Mouse (Mus musculus) gastrocnemius, adult 8-10 months (tissue): ENCODE measurements around the gene Slc51b. TPM values are rescaled to one million over a fixed set of nuclear protein-coding genes. Genes with fewer than 3 reads are reported as not detected.

Experiments used
- DNase-seq, 2 experiments: peaks; one replicate each; pipeline ENCODE4 v3.0.0; 2022; ENCODE audit warnings: low spot score in 2 of 2
- total RNA-seq, 4 experiments: library from RNA; stranded (reverse); gene quantifications; 2 replicates each; pipeline ENCODE4 v1.2.4; 2022

Slc51b gene
- total RNA-seq: not detected

DNA sequence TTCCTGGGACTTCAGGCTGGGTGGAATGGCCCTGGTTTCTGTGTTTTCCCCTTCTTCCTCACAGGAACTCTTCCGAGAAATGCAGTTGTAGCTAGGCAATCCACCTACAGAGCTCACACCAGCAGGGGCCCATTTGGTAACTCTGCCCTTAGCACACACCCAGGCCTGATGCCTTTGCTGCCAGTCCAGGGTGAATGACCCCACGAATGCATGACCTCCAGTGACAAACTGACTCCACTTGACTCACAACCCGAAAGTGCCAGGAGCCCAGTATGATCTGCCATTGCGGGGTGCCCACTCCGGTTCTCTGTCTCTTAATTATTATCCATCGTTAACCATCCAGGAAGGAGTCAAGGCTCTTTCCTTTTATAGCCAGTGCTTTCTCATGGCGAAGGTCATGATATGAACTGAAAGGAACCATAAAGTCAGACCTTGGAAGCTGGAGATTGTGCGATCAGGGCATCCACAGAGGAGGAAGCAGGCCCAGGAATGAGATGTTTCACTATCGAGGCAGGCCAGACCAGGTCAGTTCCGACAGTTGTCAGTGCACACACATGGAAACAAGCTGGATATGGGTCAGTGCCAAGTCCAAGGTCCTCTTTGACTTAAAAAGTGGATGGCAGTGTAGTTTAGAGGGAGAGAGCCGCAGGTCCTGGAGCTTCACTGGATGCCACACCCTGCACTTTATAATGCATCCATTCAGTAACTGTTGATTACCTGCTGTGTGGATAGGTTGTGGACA lies at the start of gene Slc51b:
Gene Slc51b, minus strand, starts transcription at position 196 of the 742 bp plus-strand sequence.
- no peak for DNase-seq

- no peak for DNase-seq
Observed at GRCm38 (mm10) chr9:65467686-65468085, 44.9 kb upstream of the Slc51b start.

- no peak for DNase-seq
Observed at GRCm38 (mm10) chr9:65465241-65465640, 42.5 kb upstream of the Slc51b start.

DNA sequence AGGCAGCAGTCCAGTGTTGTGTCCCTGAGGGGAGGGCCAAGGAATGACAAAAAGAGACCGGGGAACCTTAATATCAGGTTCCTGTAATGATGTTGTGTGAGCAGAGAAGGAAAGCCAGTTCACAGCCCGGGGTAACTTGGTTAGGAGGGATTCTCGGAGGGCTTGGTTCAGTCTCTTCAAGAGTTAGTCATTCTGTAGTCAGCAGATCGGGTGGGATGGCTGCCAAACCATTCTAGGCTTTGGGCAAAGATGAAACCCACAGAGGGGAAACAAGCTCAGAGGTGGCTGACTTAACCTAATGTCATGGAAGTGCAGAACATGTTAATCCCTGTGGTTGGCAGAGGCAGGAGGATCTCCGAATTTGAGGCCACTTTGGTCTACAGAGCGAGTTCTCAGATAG lies 41.4 kb upstream of the Slc51b start:
- peak in 1 of 2 experiments; percentile 12 for DNase-seq

- no peak for DNase-seq
Observed at GRCm38 (mm10) chr9:65462544-65462943, 39.8 kb upstream of the Slc51b start.

- DNase-seq: peak; percentile 91
Observed at GRCm38 (mm10) chr9:65460732-65461442, 38.1 kb upstream of the Slc51b start, which contains the start of gene Spg21. TSS of gene Spg21 (plus strand) at chr9:65460947.

DNA sequence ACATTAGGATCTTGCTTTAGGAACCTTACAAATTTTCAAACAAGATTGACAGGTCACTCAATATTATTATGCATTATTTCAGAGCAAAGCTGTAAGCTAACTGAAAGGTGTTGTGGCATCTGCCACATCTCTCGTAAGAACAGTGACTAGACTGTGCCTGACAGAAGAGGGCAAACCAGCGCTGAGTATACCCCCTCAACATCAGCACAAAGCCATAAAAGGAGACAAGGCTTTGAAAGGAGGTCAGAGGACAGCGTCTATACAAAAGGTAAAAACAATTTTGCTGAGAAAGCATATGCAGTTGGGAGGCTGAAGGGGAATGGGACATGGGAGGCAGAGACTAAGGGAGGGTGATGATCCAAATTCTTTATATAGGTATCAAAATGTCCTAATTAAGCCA lies 37.4 kb upstream of the Slc51b start:
- no peak for DNase-seq

DNA sequence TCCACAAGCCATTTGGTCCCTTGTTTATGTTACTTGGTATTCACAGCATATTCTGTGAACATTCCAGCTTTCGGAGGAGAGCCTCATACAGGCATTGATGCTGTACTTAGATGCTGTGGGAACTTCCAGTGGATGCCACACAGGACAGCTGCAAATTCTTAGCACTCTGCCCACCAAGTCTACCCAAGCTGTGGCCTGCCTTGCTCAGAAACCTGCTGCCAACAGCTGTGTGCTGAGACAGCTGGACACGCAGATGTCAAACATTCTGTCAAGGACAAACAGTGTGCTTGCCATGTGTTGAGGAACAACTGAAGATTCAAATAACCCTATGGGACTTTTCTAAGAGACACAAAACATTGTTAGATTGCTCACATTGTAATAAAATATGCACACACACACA lies 36.2 kb upstream of the Slc51b start:
- no peak for DNase-seq

GRCm38 (mm10) chr9:65447951-65448350 lies 25.2 kb upstream of the Slc51b start:
- no peak for DNase-seq

GRCm38 (mm10) chr9:65444692-65445091 lies 21.9 kb upstream of the Slc51b start:
- DNase-seq: no peak

GRCm38 (mm10) chr9:65435671-65436301 lies 13.0 kb upstream of the Slc51b start, which contains the start of gene Mtfmt:
TSS of gene Mtfmt (plus strand) at chr9:65435782.
- DNase-seq: peak; percentile 90 to 91

DNA sequence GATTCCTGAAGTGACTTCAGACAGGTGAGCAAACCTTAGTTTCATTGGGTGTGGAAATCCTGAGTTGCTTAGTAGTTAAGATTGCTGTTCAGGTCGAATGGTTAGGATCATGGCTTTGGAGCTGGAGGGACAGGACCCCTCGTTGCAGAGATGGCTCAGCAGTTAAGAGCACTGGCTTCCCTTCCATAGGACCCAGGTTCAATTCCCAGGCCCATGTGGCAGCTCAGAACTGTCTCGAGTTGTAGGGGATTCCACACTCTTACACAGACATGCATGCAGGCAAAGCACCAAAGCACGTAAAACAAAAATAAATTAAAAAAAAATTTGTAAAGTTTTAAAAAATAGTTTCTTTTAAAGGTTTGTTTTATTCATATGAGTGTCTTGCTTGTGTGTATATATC lies 12.5 kb upstream of the Slc51b start:
- DNase-seq: no peak

GRCm38 (mm10) chr9:65434140-65434539 lies 11.4 kb upstream of the Slc51b start:
- DNase-seq: peak; percentile 13 to 18

GRCm38 (mm10) chr9:65432236-65432635 lies 9.5 kb upstream of the Slc51b start:
- peak; percentile 73 to 77 for DNase-seq

- DNase-seq: no peak
Observed at GRCm38 (mm10) chr9:65430921-65431320, 8.2 kb upstream of the Slc51b start.

DNA sequence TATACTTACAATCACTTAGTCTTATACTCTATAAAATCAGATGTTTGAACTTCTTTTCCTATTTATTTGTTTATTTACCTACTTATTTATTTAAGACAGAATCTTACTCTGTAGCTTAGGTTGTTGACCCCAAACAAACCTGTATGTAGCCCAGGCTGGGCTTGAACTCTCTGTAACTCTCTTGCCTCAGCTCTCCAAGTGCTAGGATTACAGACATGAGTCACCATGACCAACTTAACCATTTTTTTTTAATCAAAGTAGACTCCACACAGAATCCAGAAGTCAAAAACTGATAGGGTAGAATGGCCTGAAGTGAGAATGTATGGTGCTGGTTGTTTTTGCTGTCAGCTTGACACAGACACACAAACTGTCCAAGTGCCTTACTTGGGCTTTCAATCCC lies 7.6 kb upstream of the Slc51b start:
- no peak for DNase-seq

DNA sequence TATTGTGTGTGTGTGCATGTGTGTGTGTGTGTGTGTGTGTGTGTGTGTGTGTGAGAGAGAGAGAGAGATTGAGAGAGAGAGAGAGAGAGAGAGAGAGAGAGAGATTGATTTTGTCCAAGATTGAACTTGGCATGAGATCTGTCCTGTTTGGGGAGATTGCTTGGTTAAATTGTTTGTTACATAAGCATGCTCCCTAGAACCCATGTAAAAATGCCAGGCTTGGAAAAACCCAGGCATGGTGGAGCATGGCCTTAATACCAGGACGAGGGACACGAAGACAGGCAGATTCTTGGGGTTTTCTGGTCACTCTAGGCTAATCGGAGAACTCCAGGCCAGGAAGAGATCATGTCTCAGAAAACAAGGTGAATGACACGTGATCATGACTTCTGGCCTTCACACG lies 5.2 kb upstream of the Slc51b start:
- no peak for DNase-seq

GRCm38 (mm10) chr9:65427511-65427910 lies 4.8 kb upstream of the Slc51b start:
- DNase-seq: no peak

GRCm38 (mm10) chr9:65424393-65424792 lies 1.6 kb upstream of the Slc51b start:
- no peak for DNase-seq

GRCm38 (mm10) chr9:65419633-65420032 lies 3.1 kb downstream of the Slc51b start:
- no peak for DNase-seq

DNA sequence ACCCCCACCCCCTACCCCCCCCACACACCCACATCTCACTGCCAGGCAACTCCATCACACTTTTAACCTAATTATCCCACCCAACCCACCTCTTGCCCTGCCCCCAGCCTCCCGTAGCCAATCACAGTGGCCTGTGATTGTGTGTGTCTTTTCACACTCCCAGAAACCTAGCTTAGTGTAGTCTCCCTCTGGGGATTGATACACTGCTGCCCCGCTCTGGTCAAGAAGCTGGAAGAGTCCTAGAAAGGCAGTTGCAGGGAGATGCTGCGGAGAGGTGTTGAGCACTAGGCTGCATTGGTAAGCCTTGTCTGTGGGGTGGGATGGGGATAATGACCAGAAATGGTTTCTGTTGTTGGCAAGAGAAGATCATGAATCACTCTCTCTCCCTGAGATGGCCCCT lies 5.0 kb downstream of the Slc51b start:
- no peak for DNase-seq

- DNase-seq: no peak
Observed at GRCm38 (mm10) chr9:65411326-65411725, 11.4 kb downstream of the Slc51b start.
